Mouse (Mus musculus): Measurements from ENCODE around the gene Tut1. TPM values are rescaled to one million over a fixed set of nuclear protein-coding genes. Genes with fewer than 3 reads are reported as not detected.
A peak's percentile ranks its signal among the peaks of the same experiment; 100 is the strongest.

The Tut1 gene
- total RNA-seq, 1 experiment = 42.6 TPM

DNA sequence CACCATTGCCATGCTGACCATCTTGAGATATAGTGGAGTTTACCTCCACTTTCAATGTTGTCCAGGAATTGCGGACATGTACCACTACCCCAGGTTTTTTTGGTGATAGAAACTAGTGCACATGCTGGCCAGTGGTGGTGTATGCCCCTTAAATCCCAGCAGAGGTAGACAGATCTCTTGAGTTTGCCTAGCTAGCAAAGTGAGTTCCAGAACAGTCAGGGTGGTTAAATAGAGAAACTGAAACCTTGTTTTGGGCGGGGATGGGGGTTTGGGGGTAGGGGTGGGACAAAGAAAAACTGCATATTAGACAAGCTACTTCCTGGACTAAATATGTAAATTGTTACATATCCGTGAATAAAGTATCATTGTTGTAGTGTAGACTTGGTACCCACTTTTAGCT lies 34.6 kb upstream of the Tut1 start:
- Histone ChIP-seq H3K4me3 (ENCODE audit: insufficient read depth in 1 of 2, low read depth in 1 of 2, low read length in 2 of 2, poor library complexity in 1 of 2, severe bottlenecking in 1 of 2) (no peak overlapping the region), H3K9me3 (ENCODE audit: control insufficient read depth, insufficient read depth, low read depth, low read length) (no peaks in the 10 kb centered on the region), H3K9ac (ENCODE audit: insufficient read depth, low read depth, low read length, poor library complexity, severe bottlenecking) (no peak overlapping the region), H3K4me1 (ENCODE audit: control insufficient read depth in 2 of 2, insufficient read depth in 2 of 2, low read length in 2 of 2, poor library complexity in 1 of 2) (peaks cover 0 to 3% of the 10 kb centered on the region in 2 experiments; a peak in 1 of 4 replicates), H3K36me3 (ENCODE audit: control insufficient read depth, insufficient read depth, low read length, poor library complexity, severe bottlenecking) (peaks cover 18% of the 10 kb centered on the region), H3K27ac (ENCODE audit: insufficient read depth, low read depth, low read length, poor library complexity, severe bottlenecking) (no peak overlapping the region)
- DNase-seq (ENCODE audit: low read depth, low spot score) = no peak
- TF ChIP-seq HCFC1 (IDR thresholded peaks at IDR 0.05; ENCODE audit: borderline replicate concordance, insufficient read depth, low read length) (no peak), MAFK (IDR thresholded peaks at IDR 0.05; ENCODE audit: insufficient read depth, low read depth, low read length) (no peak), ZC3H11A (IDR thresholded peaks at IDR 0.05; ENCODE audit: borderline replicate concordance, low read depth, low read length) (no peak), CHD2 (IDR thresholded peaks at IDR 0.05; ENCODE audit: low read depth, low read length) (no peak)
- in situ Hi-C loops (cut with MboI; ENCODE audit: low sequenced_read_pairs in 2 of 2, unreplicated experiment in 2 of 2) = loop anchor here in 1 of 2 experiments (25.0 kb wide), 1 partner anchor 1693 kb away; the partner anchor contains the start of genes Ddb1 and Tkfc

- DNase-seq (ENCODE audit: low read depth, low spot score) = no peak
- Histone ChIP-seq H3K4me1 (ENCODE audit: control insufficient read depth in 2 of 2, insufficient read depth in 2 of 2, low read length in 2 of 2, poor library complexity in 1 of 2) (peaks cover 0 to 3% of the 10 kb centered on the region in 2 experiments; a peak in 1 of 4 replicates), H3K9ac (ENCODE audit: insufficient read depth, low read depth, low read length, poor library complexity, severe bottlenecking) (peak overlapping the region; percentile 64; the same call in 1 of the 2 replicates), H3K9me3 (ENCODE audit: control insufficient read depth, insufficient read depth, low read depth, low read length) (no peaks in the 10 kb centered on the region), H3K36me3 (ENCODE audit: control insufficient read depth, insufficient read depth, low read length, poor library complexity, severe bottlenecking) (peaks cover 11% of the 10 kb centered on the region), H3K4me3 (ENCODE audit: insufficient read depth in 1 of 2, low read depth in 1 of 2, low read length in 2 of 2, poor library complexity in 1 of 2, severe bottlenecking in 1 of 2) (peak overlapping the region; percentile 94 to 96; a peak in 3 of 4 replicates), H3K27ac (ENCODE audit: insufficient read depth, low read depth, low read length, poor library complexity, severe bottlenecking) (no peak overlapping the region; the same call in 1 of the 2 replicates)
- in situ Hi-C loops (cut with MboI; ENCODE audit: low sequenced_read_pairs in 2 of 2, unreplicated experiment in 2 of 2) = loop anchor here in 1 of 2 experiments (25.0 kb wide), 1 partner anchor 1693 kb away; the partner anchor contains the start of genes Ddb1 and Tkfc
- TF ChIP-seq ZNF384 (IDR thresholded peaks at IDR 0.05; ENCODE audit: low read depth, low read length) (no peak), ZC3H11A (IDR thresholded peaks at IDR 0.05; ENCODE audit: borderline replicate concordance, low read depth, low read length) (0 out of 2 replicates have a peak, but pooled peaks have one; percentile 0), CHD2 (IDR thresholded peaks at IDR 0.05; ENCODE audit: low read depth, low read length) (no peak)
These were observed 34.0 kb upstream of the Tut1 start for GRCm38 (mm10) chr19:8919684-8920072.

DNA sequence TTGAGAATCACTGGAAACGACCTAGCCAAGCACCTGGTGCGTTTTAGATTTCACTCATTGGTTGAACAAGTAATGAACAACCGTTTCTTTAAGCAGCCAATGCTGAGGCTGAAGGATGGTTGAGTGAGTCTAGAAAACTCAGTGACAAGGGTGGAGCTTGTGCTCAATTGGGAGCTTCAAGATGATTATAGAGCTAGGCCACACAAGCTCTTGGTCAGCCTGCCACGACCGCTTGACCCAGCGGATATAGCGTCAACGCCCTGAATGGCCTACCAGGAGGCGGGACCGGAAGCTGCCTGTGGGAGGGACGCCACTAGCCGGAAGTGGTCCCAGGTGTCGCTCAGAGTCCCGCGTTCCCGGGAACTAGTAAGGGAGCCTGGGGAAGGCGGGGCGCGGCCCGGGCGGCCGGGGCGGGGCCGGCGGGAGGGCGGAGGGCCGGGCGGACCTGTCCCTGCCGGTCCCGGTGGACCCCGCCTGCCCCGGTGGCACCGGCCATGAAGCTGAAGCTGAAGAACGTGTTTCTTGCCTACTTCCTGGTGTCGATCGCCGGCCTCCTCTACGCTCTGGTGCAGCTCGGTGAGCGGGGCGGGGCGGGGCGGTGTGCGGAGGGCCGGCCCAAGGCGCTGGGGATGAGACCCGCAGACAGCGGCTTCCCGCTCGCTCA lies 33.4 kb upstream of the Tut1 start, which contains the start of gene B3gat3:
Gene B3gat3 (plus strand): TSS at position 302 of the 664 bp plus-strand sequence.
- DNase-seq (ENCODE audit: low read depth, low spot score) = peak; percentile 89
- H3K4me1 ChIP-seq (ENCODE audit: control insufficient read depth in 2 of 2, insufficient read depth in 2 of 2, low read length in 2 of 2, poor library complexity in 1 of 2) = peaks cover 0 to 3% of the 10 kb centered on the region in 2 experiments; a peak in 1 of 4 replicates
- peak within 1 kb of the TSS; percentile 88 for H3K9ac ChIP-seq (ENCODE audit: insufficient read depth, low read depth, low read length, poor library complexity, severe bottlenecking)
- H3K9me3 ChIP-seq (ENCODE audit: control insufficient read depth, insufficient read depth, low read depth, low read length) = no peaks in the 10 kb centered on the region
- TF ChIP-seq CHD2 (IDR thresholded peaks at IDR 0.05; ENCODE audit: low read depth, low read length) = no peak
- no peak for TF ChIP-seq MAFK (IDR thresholded peaks at IDR 0.05; ENCODE audit: insufficient read depth, low read depth, low read length)
- TF ChIP-seq ZNF384 (IDR thresholded peaks at IDR 0.05; ENCODE audit: low read depth, low read length) = no peak
- TF ChIP-seq HCFC1 (IDR thresholded peaks at IDR 0.05; ENCODE audit: borderline replicate concordance, insufficient read depth, low read length) = no peak
- TF ChIP-seq ZC3H11A (IDR thresholded peaks at IDR 0.05; ENCODE audit: borderline replicate concordance, low read depth, low read length) = no peak
- H3K36me3 ChIP-seq (ENCODE audit: control insufficient read depth, insufficient read depth, low read length, poor library complexity, severe bottlenecking) = peaks cover 6% of the 10 kb centered on the region
- in situ Hi-C loops (cut with MboI; ENCODE audit: low sequenced_read_pairs in 2 of 2, unreplicated experiment in 2 of 2) = loop anchor here in 1 of 2 experiments (25.0 kb wide), 1 partner anchor 1692 kb away; the partner anchor contains the start of genes Ddb1 and Tkfc
- peak within 1 kb of the TSS; percentile 94 to 96 for H3K4me3 ChIP-seq (ENCODE audit: insufficient read depth in 1 of 2, low read depth in 1 of 2, low read length in 2 of 2, poor library complexity in 1 of 2, severe bottlenecking in 1 of 2)
- peak within 1 kb of the TSS; percentile 68 for H3K27ac ChIP-seq (ENCODE audit: insufficient read depth, low read depth, low read length, poor library complexity, severe bottlenecking)

DNA sequence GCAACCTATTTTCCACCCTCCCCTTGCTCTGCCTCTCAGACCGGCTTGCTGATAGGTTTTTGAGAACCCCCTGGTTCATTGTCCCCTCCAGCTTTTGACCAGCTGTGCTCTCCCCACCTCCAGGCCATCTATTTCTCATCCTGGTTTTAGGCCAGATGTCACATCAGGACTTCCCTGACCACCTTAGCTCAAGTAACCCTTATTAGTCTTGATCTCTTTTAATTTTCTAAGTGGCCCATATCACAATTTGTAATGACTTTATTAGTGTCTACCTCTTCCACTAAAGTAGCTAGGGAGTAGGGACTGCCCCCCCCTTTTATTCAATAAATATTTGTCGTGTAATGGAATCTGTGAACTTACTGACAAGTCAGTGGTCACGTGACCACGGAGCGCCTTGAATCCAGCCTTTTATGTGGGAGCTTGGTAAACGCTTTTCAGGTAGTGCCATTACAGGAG lies 32.8 kb upstream of the Tut1 start:
- TF ChIP-seq ZC3H11A (IDR thresholded peaks at IDR 0.05; ENCODE audit: borderline replicate concordance, low read depth, low read length) (0 out of 2 replicates have a peak, but pooled peaks have one; percentile 1), MAFK (IDR thresholded peaks at IDR 0.05; ENCODE audit: insufficient read depth, low read depth, low read length) (no peak)
- DNase-seq (ENCODE audit: low read depth, low spot score) = no peak
- H3K9me3 ChIP-seq (ENCODE audit: control insufficient read depth, insufficient read depth, low read depth, low read length) = no peaks in the 10 kb centered on the region
- H3K4me1 ChIP-seq (ENCODE audit: control insufficient read depth in 2 of 2, insufficient read depth in 2 of 2, low read length in 2 of 2, poor library complexity in 1 of 2) = peaks cover 0 to 3% of the 10 kb centered on the region in 2 experiments; a peak in 1 of 4 replicates
- peak overlapping the region; percentile 68; the same call in 1 of the 2 replicates for H3K27ac ChIP-seq (ENCODE audit: insufficient read depth, low read depth, low read length, poor library complexity, severe bottlenecking)
- H3K9ac ChIP-seq (ENCODE audit: insufficient read depth, low read depth, low read length, poor library complexity, severe bottlenecking) = peak overlapping the region; percentile 88
- in situ Hi-C loops (cut with MboI; ENCODE audit: low sequenced_read_pairs in 2 of 2, unreplicated experiment in 2 of 2) = loop anchor here in 1 of 2 experiments (25.0 kb wide), 1 partner anchor 1691 kb away; the partner anchor contains the start of genes Ddb1 and Tkfc
- peak overlapping the region; percentile 94 to 96 for H3K4me3 ChIP-seq (ENCODE audit: insufficient read depth in 1 of 2, low read depth in 1 of 2, low read length in 2 of 2, poor library complexity in 1 of 2, severe bottlenecking in 1 of 2)
- H3K36me3 ChIP-seq (ENCODE audit: control insufficient read depth, insufficient read depth, low read length, poor library complexity, severe bottlenecking) = no peaks in the 10 kb centered on the region; the same call in 1 of the 2 replicates
